Mouse (Mus musculus): Measurements from ENCODE around the gene Clec4b1.
A peak's percentile ranks its signal among the peaks of the same experiment; 100 is the strongest.
"Not testable (repeated sequence)": the region's sequence is repeated elsewhere in the genome, so short reads cannot be mapped to it uniquely, and the experiment has no call there.

Clec4b1 gene

DNA sequence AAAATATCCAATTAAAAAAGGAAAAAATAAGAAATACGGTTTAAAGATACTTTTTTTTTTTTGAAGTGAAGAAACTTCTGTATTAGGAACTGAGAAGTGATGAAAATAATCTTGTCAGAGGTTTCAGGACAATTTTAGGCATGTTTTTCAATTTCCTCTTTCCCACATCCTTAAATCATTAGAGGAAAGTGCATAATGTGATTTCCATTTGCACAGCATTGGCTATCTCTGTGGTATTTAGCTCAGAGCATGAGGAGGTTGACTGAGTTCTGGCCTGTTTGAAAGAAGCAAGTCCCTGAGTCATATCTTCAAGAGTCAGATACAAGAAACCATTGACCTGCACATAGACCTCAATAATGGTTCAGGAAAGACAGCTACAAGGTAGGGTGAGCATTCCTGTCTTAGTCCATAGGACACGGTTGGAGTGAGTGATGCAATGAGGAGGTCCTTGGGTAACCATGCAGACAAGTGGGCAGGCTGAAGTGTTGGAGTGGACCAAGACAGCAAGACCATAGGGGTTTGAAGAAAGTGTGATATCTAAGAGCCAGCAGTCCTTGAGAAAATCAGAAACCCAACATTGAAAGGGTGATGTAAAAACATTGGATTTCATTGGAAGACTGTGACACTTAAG, at the start of gene Clec4b1:
Clec4b1 (plus strand) TSS at position 221 of the 631 bp plus-strand sequence.
- DNase-seq (ENCODE audit: low read depth) = no peak

DNA sequence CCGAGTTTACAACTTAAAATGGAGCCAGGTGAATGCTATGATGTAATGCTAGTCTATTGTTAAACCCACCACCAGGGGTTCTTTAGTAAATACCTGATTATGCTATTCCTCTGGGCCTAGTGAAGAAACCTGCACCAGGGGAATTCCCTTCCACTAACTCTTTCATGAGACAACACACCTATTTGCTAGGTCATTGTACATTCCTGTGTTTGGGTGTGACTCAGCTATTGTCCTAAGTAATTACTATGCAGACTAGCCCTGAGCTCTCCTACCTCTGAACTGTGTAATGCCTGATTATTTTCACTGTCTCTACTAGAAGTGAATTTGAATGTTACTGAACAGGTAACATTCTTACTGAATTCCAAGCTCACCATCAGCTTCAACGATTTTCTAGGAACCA, 45.1 kb upstream of the Clec4b1 start:
- not testable (repeated sequence) for DNase-seq (ENCODE audit: low read depth)

DNA sequence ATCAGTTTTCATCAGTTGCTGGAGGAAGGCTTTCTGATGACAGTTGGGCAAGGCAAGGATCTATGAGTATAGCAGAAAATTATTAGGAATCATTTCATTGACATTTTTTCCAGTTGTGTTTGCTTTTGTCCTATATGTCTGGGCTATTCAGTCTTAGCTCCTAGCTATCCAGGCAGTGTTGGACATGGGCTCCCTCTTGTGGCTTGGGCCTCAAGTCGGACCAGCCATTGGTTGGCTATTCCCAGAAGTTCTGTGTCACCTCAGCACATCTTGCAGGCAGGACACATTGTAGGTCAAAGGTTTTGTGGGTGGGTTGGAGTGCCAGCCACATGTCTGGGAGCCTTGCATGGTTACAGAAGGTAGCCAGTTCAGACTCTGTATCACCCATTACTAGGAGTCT, 44.2 kb upstream of the Clec4b1 start:
- DNase-seq (ENCODE audit: low read depth) = no peak

DNA sequence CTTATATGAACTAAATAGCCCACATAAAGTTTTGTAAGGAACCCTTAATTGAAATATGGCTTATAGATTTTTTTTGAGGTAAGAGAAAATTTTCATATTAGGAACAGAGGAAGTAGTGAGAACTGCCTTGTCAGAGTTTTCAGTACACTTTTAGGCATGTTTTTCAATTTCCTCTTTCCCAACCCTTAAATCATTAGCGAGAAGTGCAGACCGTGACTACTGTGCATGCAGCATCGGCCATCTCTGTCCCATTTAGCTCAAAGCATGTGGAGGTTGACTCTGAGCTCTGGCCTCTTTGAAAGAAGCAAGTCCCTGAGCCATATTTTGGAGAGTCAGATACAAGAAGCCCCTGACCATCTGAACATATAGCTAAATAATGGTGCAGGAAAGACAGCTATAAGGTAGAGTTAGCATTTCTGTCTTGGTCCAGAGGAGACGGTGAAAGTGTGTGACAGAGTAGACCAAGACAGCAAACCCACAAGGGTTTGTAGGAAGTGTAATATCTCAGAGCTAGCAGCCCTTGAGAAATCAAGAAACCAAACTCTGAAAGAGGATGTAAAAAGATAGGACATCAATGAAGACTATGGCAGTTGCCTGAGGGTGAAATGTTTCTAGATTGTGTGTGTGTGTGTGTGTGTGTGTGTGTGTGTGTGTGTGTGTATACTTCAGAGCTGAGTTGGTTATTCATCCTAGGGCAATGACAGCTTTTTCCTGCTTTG, 45.5 kb downstream of the Clec4b1 start:
- peak; percentile 10 for DNase-seq (ENCODE audit: low read depth)

- not testable (repeated sequence) for DNase-seq (ENCODE audit: low read depth)
Measured at GRCm38 (mm10) chr6:123106128-123106527, 56.4 kb downstream of the Clec4b1 start, which contains the start of gene Clec4a2. Gene Clec4a2, plus strand, starts transcription at chr6:123106428.

All from c-Kit-positive CD71-negative TER-119-negative erythroid progenitor cells, embryonic 14.5 days (primary cell).